Mouse (Mus musculus) layer of hippocampus, adult 18-20 months (tissue): Measurements from ENCODE around the gene Cdhr5. TPM values are rescaled to one million over a fixed set of nuclear protein-coding genes. Genes with fewer than 3 reads are reported as not detected.

Source experiments
- DNase-seq, 2 experiments: peaks; one replicate each; pipeline ENCODE4 v3.0.0; 2022; ENCODE audit warnings: low spot score in 2 of 2
- long read RNA-seq: library from polyadenylated mRNA; stranded (forward); transcript quantifications from one replicate; pipeline ENCODE4 v2.0.0, GENCODE M21; 2021
- total RNA-seq, 2 experiments: library from RNA; stranded (reverse); gene quantifications; 2 replicates each; pipeline ENCODE4 v1.2.3; 2021

The Cdhr5 gene
- not detected for total RNA-seq
- long read RNA-seq: 0 reads

DNA sequence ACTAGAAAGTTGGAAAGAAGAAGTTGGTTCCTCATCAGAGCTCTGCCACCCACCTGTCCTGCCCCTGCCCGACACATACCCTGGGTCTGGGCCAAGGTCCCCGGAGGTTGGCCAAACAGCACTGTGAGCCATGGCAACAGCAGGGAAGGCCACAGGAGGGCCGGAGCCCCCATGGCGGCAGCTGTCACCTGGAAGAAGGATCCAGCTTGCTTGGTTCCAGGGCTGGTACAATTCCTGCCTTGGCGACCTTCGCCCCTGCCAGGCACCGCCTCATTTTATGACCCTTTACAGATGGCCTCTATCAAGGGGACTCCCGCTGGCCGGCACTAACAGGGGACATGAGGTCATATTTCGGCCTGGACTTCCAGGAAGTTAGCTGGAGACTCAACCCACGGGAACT lies at the start of gene Cdhr5:
Gene Cdhr5, minus strand, starts transcription at position 241 of the 400 bp plus-strand sequence.
- no peak for DNase-seq

DNA sequence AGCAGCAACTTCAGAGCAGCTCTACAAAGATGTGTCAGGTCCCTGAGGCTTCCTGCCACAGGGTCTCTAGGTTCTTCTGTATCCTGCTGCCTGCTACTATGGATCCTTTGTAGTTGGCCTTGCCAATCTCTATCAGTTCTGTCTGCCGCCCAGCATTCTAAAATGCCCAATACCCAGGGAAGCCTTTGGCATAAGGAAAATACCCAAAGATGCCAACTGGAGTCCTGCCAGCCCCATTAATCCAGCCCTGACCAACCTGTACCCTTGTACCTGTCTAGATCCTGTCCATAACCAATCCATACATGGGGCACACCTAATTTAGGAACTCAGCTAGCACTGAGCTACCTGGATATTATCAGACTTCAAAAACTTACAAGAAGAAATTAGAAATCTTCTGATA lies 48.1 kb upstream of the Cdhr5 start:
- no peak for DNase-seq

DNA sequence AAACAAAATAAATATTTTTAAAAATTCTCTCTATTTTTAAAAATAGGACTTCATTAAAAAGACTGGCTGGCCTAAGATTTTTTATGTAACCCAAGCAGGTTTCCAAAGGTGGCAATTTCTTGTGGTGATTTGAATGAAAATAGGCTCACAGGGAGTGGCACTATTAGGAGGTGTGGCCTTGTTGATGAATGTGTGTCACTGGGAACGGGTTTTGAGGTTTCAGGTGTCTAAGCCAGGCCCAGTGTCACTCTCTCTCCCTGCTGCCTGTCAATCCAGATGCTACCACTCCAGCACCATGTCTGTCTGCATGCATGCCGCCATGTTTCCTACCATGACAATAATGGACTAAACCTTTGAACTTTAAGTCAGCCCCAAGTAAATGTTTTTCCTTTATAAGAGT lies 42.9 kb upstream of the Cdhr5 start:
- no peak for DNase-seq

DNA sequence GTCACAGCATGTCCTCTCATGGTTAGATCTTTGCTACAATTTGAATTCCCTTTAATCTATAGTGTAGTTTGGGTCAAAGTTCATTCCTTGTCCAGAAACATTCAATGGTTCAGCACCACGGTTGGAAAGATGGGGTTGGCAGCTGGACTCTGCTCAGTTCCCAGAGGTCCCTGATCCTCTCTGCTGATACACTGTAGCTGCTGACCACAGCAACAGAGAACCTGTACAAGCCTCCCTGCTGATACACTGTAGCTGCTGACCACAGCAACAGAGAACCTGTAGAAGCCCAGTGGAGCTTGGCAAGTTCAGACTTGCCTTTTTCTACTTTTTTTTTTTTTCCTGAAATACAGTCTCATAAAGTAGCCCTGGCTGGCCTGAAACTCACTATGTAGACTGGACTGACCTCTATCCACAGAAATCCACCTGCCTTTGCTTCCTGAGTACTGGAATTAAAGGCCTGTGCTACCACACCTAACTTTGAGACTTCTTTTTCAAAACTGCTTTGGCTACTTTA lies 41.1 kb upstream of the Cdhr5 start:
- no peak for DNase-seq

DNA sequence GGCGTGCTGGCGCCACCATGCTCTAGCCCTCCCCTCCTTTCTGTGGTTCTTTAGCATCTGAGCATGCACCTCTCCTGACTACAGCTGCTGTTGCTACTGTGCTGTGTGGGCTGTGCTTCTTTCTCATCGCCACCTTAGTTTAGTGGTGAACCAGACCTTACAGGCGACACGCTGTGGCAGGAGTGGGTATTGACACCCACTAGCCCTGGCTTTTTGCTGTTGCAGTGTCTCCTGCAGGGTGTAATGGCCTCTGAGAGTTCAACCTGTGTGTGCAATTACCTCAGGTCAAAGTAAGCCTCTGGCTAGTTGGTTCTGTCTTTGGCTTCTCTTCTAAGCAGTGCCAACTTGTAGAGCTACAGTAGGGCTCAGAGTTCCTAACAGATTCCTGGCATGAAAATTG lies 39.4 kb upstream of the Cdhr5 start:
- DNase-seq: peak in 1 of 2 experiments; percentile 63

DNA sequence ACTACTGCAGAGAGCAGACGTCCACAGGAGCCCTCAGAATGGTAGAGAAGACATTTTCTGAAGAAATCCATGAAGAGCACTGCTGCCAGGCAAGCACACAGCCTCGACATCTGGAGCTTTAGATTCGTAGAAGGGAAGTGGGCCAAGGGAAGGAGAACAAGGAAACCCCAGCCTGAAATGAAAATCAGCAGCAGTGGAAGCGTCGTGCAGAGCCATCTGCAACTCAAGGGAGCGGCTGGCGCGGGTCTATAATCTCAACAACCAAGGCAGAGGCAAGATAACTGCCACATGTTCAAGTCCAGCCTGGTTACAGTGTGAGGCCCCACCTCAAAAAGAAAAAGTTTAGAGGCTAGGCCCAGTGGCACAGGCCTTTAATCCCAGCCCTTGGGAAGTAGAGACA lies 38.5 kb upstream of the Cdhr5 start:
- DNase-seq: peak in 1 of 2 experiments; percentile 29

DNA sequence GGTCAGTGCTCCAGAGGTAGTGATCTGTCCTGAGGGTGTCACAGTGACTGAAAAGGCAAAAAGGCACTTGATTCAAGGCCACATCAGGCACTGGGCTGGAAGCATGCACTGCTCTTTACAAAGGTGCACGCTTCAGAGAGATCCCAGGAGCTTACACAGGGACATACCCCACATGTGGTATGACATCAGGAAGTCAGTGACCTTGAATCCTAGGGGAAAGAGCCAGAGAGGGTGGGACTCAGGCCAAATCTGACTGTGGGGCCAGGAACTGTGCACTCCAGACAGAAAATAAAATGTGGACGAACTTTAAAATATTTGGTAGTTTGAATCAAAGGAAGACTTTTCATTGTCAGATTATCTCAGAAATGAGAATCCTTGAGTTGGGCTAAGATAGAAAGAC lies 37.8 kb upstream of the Cdhr5 start:
- no peak for DNase-seq

DNA sequence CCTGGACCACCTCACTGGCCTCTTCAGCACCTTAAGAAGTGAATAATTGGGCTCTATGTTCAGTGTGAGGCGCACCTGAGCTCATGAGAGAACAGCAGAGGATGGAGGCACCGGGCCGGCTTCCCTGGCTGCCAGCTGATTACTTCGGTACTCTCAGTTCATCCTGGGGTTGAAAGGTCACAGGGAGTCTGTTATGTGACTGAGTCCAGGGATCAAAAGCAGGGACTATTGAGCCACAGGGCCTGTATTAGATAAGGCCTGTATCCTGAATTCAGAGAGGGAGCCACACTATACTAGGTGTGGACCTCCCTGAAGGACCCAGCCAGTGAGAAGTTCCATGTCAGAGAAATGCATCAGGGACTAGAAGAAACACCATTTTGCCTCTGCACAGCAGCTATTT lies 28.0 kb upstream of the Cdhr5 start:
- DNase-seq: no peak

DNA sequence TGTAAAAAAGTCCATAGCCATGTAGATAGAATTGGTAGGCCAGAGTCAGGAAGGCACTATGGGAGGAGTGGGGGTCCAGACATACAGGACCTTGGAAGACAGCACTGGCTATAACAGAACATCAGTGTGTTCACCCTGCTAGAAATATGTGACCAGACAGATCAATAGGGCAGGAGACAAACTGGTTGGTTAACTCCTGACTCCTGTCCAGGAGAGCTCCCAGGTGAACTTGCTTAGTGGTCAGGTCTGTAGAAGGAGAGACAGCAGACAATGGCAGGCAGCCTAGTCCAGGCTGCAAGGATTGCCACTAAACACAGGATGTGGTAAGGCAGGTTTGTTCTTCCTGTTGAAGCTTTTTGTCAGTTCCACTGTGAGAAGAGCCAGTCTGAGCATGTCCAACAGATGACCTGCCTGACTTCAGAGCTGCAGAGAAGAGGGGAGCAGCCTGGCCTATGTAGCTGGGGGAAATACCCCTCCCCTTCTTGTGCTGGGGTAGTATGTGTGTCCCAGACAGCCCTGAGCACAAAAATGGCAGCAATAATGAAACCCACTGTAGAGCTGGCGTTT lies 26.2 kb upstream of the Cdhr5 start:
- no peak for DNase-seq

DNA sequence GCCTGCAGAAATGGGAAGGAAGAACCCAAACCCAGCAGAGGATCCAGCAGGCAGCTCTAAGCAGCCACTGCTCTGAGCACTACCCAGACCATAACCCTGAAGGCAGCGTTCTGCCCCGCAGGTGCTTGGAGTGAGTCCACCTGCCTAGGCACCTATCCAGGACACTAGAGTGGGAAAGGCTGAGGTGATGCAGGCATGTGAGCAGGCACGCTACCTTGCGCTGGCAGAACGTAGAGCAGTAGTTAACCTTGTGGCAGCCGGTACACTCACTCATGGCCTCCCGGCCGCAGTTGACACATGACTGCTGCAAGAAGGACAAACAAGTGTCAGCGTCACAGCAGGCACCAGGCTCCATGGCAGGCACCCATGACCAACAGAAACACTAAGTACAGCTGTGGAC lies 24.8 kb upstream of the Cdhr5 start:
- no peak for DNase-seq

DNA sequence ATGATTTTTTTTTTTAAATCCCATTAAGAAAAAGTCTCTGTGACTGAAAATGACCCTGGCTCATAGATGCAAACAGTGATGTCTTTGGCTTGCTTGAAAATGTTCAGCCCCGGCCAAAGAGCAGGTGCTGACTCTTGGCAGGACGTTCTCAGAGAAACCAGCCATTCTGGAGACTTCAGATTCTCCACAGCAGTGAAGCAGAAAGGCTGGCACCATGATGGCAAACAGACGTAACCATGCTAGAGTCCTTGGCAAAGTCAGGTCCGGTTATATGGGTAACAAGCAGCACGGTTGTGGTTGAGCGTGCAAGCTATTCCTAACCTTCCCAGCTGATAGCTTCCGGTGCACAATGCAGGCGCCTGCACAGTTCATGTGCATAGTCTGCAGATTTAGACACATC lies 22.6 kb upstream of the Cdhr5 start:
- no peak for DNase-seq

DNA sequence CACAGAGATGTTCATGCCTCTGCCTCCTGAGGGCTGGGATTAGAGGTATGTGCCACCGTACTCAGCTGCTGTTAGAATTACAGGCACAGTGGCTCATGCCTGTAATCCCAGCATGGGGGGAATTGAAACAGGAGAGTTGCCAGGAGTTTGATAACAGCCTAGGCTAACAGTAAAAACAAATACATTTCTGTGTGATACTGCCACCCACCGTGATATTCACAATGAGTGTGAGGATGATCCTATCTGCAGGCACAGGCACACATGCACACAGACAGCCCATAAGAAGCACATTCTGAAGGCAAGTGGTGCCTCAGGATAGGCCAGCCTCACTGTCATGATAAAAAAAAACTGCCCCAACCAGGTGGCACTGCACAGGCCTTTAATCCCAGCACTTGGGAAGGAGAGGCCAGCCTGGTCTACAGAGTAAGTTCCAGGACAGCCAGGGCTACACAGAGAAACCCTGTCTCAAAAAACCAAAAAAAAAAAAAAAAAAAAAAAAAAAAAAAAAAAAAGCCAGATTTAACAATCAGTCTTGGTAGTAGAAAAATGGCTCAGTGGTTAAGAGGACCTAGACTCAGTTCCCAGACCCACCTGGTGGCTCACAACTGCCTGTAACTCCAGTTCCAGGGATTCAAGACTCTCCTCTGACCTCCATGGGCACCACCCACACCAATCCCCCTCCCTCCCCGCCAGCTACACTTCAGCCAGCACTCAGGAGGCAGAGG lies 21.5 kb upstream of the Cdhr5 start:
- DNase-seq: no peak

DNA sequence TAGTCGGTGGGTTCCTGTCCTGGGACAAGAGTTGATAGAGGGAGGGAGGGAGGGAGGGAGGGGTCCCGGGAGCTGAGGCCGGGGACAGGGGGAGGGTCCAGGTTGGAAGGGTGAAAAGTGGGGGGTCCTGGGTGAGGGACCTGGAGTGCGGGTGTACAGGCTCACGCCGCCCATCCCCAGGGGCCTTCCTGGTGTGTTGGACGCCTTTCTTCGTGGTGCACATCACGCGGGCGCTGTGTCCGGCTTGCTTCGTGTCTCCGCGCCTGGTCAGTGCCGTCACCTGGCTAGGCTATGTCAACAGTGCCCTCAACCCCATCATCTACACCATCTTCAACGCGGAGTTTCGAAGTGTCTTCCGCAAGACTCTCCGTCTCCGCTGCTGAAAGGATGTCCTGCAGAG lies 17.9 kb upstream of the Cdhr5 start:
- DNase-seq: no peak

DNA sequence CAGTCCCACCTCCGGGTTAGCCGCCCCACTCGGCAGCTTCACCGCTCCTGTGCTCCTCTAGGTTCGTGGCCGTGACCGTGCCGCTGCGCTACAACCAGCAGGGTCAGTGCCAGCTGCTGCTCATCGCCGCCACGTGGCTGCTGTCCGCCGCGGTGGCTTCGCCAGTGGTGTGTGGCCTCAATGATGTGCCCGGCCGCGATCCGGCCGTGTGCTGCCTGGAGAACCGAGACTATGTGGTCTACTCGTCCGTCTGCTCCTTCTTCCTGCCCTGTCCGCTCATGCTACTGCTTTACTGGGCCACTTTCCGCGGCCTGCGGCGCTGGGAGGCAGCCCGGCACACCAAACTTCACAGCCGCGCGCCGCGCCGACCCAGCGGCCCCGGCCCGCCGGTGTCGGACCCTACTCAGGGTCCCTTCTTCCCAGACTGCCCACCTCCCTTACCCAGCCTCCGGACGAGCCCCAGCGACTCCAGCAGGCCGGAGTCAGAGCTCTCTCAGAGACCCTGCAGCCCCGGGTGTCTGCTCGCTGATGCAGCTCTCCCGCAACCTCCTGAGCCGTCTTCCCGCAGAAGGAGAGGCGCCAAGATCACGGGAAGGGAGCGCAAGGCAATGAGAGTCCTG lies 17.4 kb upstream of the Cdhr5 start:
- DNase-seq: no peak

DNA sequence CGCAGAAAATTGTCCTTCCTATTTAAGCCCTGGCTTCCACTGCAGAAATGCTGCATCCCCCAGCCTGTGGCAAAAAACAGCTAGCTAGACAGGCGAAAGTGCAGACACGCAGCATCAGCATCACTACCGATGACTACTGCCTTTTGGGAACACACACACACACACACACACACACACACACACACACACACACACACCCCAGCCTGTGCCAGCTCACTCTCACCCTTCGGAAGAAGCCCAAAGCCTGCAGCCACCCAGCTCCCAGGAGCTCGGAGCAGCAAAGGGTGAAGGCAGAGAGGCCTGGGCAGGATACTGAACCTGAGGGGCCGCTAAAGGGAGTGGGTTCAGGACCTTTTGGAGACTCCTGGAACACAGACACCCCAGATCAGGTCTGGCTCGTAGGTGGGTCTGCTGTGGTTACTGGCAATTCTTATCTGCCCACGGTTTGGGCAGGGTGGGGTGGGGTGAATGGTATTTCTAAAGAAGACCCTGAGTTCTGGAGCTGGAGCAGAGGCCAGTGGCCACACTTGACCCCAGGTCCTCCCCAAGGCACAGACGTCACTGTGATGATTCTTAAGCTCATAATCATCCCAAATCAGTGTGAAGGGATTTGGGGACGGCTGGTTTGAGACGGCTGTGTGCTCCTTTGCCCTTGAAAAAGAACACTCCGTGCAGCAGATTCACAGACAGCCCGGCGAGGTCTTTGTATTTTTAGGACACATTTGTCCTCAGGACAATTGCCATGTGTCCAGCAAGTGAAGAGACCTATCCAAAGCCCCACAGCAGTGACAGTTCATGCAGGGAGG lies 16.2 kb upstream of the Cdhr5 start:
- no peak for DNase-seq

DNA sequence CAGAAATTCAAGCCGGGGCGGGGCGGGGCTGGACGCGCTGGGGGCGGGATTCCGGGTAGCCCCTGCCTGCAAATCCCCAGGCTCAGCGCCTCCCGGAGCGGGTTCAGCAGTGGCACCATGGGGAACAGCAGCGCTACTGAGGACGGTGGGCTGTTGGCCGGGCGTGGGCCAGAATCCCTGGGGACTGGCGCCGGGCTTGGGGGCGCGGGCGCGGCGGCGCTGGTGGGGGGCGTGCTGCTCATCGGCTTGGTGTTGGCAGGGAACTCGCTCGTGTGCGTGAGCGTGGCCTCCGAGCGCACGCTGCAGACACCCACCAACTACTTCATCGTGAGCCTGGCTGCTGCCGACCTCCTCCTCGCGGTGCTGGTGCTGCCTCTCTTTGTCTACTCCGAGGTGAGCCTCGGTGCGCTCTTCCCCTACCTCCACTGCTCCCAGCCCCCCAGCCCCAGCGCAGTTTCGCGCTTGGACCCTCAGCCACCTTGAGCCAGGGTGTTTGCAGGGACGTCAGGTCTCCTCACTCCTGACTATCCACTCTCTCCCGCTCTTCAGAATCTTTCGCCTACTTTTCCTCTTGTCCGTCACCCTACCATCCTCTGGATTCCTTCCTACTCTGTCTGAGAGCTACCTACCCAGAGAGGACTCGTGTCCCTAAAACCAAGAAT lies 15.5 kb upstream of the Cdhr5 start, which contains the start of gene Drd4:
Gene Drd4, plus strand, starts transcription at position 86 of the 662 bp plus-strand sequence.
- DNase-seq: peak in 1 of 2 experiments; percentile 33

DNA sequence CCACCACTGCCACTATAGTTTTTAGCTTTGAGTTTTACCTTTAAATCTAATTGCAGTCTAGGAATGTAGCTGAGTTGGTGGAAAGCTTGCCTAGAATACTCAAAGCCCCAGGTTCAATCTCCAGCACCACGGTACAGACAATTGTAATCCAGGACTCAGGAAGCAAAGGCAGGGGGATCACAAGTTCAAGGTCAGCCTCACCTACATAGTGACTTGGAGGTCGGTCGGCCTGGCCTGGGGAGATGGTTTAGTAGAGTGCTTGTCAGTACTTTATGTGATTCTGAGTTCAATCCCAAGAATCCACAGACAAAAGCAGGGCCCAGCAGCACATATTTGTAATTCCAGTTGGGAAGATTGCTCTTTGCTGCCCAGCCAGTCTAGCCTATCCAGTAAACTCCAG lies 11.5 kb upstream of the Cdhr5 start:
- no peak for DNase-seq

DNA sequence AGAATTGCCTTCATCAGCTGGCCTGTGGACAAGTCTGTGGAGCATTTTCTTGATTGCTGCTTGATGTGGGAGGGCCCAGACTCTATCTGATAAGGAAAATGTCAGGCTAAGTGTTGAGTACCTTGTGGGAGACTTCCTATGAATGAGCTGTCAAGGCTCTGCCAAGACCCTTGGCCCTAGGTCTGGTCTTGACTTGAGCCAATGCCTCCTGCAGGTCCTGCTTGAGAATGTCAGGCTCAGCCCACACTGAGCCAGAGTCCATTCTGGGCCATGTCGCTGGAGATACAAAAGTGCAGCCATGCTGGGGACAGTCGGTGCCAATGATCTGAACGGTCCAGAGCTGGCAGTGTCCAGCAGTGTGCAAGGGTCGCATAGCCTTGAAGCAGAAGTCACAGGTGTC lies 6.2 kb upstream of the Cdhr5 start:
- no peak for DNase-seq

DNA sequence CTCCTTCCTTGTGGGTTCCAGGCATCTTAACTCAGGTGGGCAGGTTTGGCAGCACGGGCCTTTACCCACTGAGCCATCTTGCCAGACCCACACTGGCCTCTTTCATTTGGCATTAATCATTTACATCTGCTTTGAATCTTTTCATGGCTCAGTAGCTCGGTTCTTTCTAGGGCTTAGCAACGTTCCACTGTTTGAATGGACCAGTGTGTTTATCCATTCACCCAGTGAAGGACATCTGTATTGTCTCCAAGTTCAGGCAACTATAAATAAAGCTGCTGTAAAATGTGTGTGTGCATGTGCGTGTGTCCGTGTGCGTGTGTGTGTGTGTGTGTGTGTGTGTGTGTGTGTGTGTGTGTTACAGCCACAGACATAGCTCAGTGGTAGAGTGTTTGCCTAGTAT lies 4.9 kb upstream of the Cdhr5 start:
- no peak for DNase-seq

DNA sequence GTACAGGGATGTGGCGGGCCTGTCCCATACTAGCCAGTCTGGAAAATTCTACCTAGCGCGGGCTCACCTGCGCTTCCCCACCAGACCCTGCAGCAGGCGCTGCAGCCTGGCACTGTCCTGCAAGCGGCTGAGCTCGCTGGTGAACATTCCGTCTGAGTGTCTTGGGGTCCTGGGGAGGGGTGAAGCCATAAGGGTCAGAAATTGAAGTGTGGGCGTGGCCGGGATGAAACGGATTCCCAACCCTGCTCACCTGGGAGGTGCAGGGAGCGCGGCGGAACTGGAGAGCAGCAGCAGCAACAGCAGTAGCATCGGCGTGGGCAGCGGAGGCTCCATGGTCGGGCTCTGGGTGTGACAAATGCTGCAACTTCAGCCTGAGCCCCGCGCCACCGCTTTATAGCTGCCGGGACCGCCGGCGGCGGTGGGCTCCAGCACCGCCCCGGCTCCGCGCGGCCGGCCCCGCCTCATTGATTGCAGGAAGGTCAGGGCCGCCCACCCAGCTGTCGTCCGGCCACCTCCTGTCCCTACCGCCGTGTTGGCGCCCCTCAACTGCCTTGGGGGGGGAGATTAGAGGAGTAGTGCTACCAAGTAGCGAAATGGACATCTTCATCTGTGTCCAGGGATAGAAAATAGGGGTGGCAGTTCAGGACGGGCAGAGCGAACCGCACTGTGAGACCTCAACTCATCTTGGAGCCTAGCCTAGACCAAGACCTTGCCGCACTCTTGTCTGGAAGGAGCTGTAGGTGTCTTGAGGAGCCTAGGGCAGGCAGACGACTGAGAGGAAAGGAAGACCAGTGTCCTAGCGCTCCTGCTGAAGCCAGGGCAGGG lies 2.4 kb upstream of the Cdhr5 start, which contains the start of gene Sct:
Gene Sct, minus strand, starts transcription at position 368 of the 825 bp plus-strand sequence.
- DNase-seq: no peak
